Mouse (Mus musculus): Measurements from ENCODE around the gene Wnt5b.

- no peak for TF ChIP-seq GATA1 (IDR thresholded peaks at IDR 0.05; ENCODE audit: borderline replicate concordance, low read length)
- no peak for TF ChIP-seq FLI1 (IDR thresholded peaks at IDR 0.05; ENCODE audit: low read length)
Observed at GRCm38 (mm10) chr6:119475988-119476387, 68.2 kb downstream of the Wnt5b start.
